Mouse (Mus musculus) intestine, embryonic 16.5 days (tissue): ENCODE results near the gene Smyd5. TPM values are rescaled to one million over a fixed set of nuclear protein-coding genes. Genes with fewer than 3 reads are reported as not detected.
A peak's percentile ranks its signal among the peaks of the same experiment; 100 is the strongest.

Experiments used
- ATAC-seq: fragments of 200-750 bp; cut with Nextera tagmentation; 2 replicates; pipeline ENCODE4 v1.8.0; 2017; ENCODE audit warnings: moderate TSS enrichment, moderate library complexity
- H3K27ac ChIP-seq: fragments of 300-500 bp; sonication (generic); 2 replicates; pipeline ENCODE4 v1.5.1; 2014; ENCODE audit warnings: mild to moderate bottlenecking, low read length
- H3K27me3 ChIP-seq: fragments of 300-500 bp; sonication (generic); replicated peaks from 2 replicates; pipeline ENCODE4 v1.6.1; 2014; ENCODE audit warnings: low read length, control low read depth, mixed read lengths; ENCODE audit not compliant: control insufficient read depth, insufficient read depth
- H3K36me3 ChIP-seq: fragments of 300-500 bp; sonication (generic); 2 replicates; pipeline ENCODE4 v1.6.1; 2014; ENCODE audit warnings: low read length, control low read depth; ENCODE audit not compliant: control insufficient read depth, insufficient read depth
- H3K4me1 ChIP-seq: fragments of 300-500 bp; sonication (generic); 2 replicates; pipeline ENCODE4 v1.6.1; 2014; ENCODE audit warnings: low read length, control low read depth, mixed read lengths; ENCODE audit not compliant: control insufficient read depth, insufficient read depth
- H3K4me2 ChIP-seq: fragments of 300-500 bp; sonication (generic); 2 replicates; pipeline ENCODE4 v1.6.1; 2014; ENCODE audit warnings: low read depth, low read length, control low read depth
- H3K4me3 ChIP-seq: fragments of 300-500 bp; sonication (generic); 2 replicates; pipeline ENCODE4 v1.5.1; 2014; ENCODE audit warnings: mild to moderate bottlenecking, low read length
- H3K9ac ChIP-seq: fragments of 300-500 bp; sonication (generic); 2 replicates; pipeline ENCODE4 v1.6.1; 2014; ENCODE audit warnings: low read depth, low read length
- H3K9me3 ChIP-seq: fragments of 300-500 bp; sonication (generic); 2 replicates; pipeline ENCODE4 v1.6.1; 2016; ENCODE audit warnings: low read length, control low read depth; ENCODE audit not compliant: control insufficient read depth
- WGBS: fragments of 180-500 bp; shearing (Covaris S2); extraction: QIAGEN DNeasy Blood & Tissue Kit; methylation state at CpG from one replicate; pipeline ENCODE4 v1.1.7; 2014; 5-methylcytosine and 5-hydroxymethylcytosine counted together
- polyA plus RNA-seq: library from polyadenylated mRNA; unstranded; fragments of >200 nt; fragmentation: Nextera tagmentation; extraction: Ambion mirVana; gene quantifications from 2 replicates; pipeline ENCODE4 v1.2.1, GENCODE M21; 2015

Gene Smyd5
- polyA plus RNA-seq: 45.8 and 52.5 TPM in 2 replicates

DNA sequence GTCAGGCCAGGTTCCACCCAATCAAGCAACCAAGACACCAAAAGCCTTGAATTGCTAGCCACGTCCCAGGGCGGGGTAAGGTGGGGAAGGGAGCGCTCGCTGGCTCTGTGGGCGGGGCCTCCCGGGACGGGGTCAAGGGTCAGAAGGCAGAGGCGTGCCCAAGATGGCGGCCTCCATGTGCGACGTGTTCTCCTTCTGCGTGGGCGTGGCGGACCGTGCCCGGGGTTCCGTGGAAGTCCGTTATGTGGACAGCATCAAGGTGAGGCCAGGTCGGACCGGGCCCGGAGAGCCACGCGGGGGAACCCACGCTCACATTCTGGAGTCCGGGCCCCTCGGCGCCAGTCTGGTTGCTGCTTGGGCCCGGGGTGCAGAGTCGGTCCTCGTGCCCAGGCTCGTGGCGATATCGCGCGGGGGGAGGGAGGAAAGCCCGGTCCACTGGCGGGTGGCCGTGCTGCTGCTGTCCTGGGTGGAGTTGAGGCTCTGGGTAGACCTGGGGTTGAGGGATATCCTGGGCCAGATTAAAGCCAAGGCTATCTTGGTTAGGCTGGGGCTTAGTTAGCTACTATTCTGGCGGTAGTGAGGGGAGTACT lies at the start of gene Smyd5:
Gene Smyd5, plus strand, starts transcription at position 148 of the 590 bp plus-strand sequence.
- Histone ChIP-seq H3K9ac (peak within 1 kb of the TSS; percentile 84), H3K27me3 (no peaks in the 10 kb centered on the region), H3K36me3 (no peaks in the 10 kb centered on the region), H3K4me3 (peak within 1 kb of the TSS; percentile 85), H3K27ac (0 out of 2 replicates have a peak within 1 kb of the TSS, but pooled peaks have one; percentile 6), H3K4me1 (peaks cover 5% of the 10 kb centered on the region; the same call in 1 of the 2 replicates), H3K9me3 (no peaks in the 10 kb centered on the region), H3K4me2 (peak within 1 kb of the TSS; percentile 74)
- ATAC-seq: peak; percentile 93
- WGBS: 0% methylated on average over 39 of the region's 39 CpGs

- Histone ChIP-seq H3K36me3 (no peaks in the 10 kb centered on the region), H3K4me2 (no peak overlapping the region), H3K27ac (no peak overlapping the region), H3K9me3 (no peaks in the 10 kb centered on the region), H3K4me1 (peaks cover 17% of the 10 kb centered on the region), H3K4me3 (no peak overlapping the region), H3K27me3 (0 out of 2 replicates have a peak, but pooled peaks cover 3% of the 10 kb centered on the region), H3K9ac (no peak overlapping the region)
- 78% methylated on average over 2 of the region's 2 CpGs for WGBS
- ATAC-seq: no peak
Observed at GRCm38 (mm10) chr6:85382791-85383190, 49.0 kb upstream of the Smyd5 start.

DNA sequence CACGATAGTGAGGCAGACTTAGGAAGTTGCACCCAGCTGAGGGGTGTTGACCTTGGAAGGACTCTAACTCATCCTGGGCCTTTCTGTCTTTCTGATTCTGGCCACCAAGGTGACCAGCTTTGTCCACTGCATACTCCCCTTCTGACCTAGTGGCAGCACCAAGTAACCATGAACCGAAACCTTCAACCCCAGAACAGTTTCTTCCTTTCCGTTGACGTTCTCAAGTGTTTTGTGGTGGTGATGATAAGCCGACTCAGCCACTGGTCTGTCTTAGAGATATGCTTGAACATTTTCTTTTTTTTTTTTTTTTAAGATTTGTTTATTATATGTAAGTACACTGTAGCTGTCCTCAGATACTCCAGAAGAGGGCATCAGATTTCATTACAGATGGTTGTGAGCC lies 43.2 kb upstream of the Smyd5 start:
- Histone ChIP-seq H3K27me3 (0 out of 2 replicates have a peak, but pooled peaks cover 3% of the 10 kb centered on the region), H3K4me2 (no peak overlapping the region), H3K27ac (no peak overlapping the region), H3K9ac (no peak overlapping the region), H3K4me3 (no peak overlapping the region), H3K9me3 (no peaks in the 10 kb centered on the region), H3K36me3 (no peaks in the 10 kb centered on the region), H3K4me1 (0 out of 2 replicates have a peak, but pooled peaks cover 1% of the 10 kb centered on the region)
- ATAC-seq: no peak
- WGBS: 80% methylated on average over 5 of the region's 5 CpGs

GRCm38 (mm10) chr6:85391803-85392202 lies 40.0 kb upstream of the Smyd5 start:
- Histone ChIP-seq H3K27ac (no peak overlapping the region), H3K4me3 (no peak overlapping the region), H3K9me3 (no peaks in the 10 kb centered on the region), H3K4me2 (no peak overlapping the region), H3K27me3 (no peaks in the 10 kb centered on the region), H3K9ac (no peak overlapping the region), H3K36me3 (no peaks in the 10 kb centered on the region), H3K4me1 (0 out of 2 replicates have a peak, but pooled peaks cover 2% of the 10 kb centered on the region)
- ATAC-seq: peak; percentile 28; the same call in 1 of the 2 replicates
- 19% methylated on average over 6 of the region's 7 CpGs for WGBS

GRCm38 (mm10) chr6:85395360-85395759 lies 36.4 kb upstream of the Smyd5 start:
- Histone ChIP-seq H3K4me1 (0 out of 2 replicates have a peak, but pooled peaks cover 2% of the 10 kb centered on the region), H3K4me2 (no peak overlapping the region), H3K4me3 (no peak overlapping the region), H3K27me3 (no peaks in the 10 kb centered on the region), H3K27ac (no peak overlapping the region), H3K9ac (no peak overlapping the region), H3K36me3 (no peaks in the 10 kb centered on the region), H3K9me3 (no peaks in the 10 kb centered on the region)
- no peak for ATAC-seq
- 81% methylated on average over 2 of the region's 2 CpGs for WGBS

DNA sequence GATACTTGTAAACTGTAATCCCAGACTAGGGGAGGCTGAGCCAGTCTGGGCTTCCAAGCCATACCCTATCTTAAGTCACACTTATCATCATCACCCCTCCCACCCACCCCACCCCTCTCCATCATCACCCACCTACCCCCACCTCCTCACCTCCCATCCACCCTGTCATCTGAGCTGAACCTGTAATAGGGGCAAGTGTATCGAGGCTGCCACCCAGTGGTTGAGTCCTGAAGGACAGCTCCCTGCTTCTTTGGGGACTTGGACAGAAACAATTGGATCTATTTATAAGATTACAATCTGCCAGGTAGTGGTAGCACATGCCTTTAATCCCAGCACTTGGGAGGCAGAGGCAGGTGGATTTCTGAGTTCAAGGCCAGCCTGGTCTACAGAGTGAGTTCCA lies 34.6 kb upstream of the Smyd5 start:
- no peak overlapping the region for H3K4me3 ChIP-seq
- WGBS: 14% methylated on average over 1 of the region's 1 CpGs
- H3K4me1 ChIP-seq: 0 out of 2 replicates have a peak, but pooled peaks cover 2% of the 10 kb centered on the region
- no peak overlapping the region for H3K27ac ChIP-seq
- H3K27me3 ChIP-seq: no peaks in the 10 kb centered on the region
- no peak overlapping the region for H3K4me2 ChIP-seq
- H3K9me3 ChIP-seq: no peaks in the 10 kb centered on the region
- no peak overlapping the region for H3K9ac ChIP-seq
- no peaks in the 10 kb centered on the region for H3K36me3 ChIP-seq
- no peak for ATAC-seq

DNA sequence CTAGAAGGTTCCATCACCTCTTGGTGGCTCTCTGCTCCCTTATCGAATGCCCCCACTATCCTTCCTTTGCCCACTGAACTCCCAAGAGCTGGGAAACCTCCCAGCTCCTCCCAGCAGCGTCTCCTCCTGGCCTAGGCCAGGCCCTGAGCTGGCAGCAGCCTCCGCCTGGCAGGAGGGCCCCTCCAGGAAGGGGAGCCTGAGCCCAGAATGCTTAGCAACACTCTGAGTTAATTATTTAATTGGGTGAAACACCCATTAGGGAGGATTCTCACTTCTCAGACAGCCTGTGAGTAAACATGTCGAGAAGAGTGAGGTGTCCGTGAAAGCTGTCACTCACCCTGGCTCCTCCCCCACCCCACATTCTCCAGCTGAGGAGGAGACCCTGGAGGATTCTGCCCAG lies 32.1 kb upstream of the Smyd5 start:
- Histone ChIP-seq H3K4me2 (no peak overlapping the region), H3K27ac (no peak overlapping the region), H3K36me3 (no peaks in the 10 kb centered on the region), H3K27me3 (no peaks in the 10 kb centered on the region), H3K4me1 (no peaks in the 10 kb centered on the region), H3K9ac (no peak overlapping the region), H3K9me3 (no peaks in the 10 kb centered on the region), H3K4me3 (no peak overlapping the region)
- 28% methylated on average over 5 of the region's 5 CpGs for whole genome bisulfite sequencing
- ATAC-seq: no peak

DNA sequence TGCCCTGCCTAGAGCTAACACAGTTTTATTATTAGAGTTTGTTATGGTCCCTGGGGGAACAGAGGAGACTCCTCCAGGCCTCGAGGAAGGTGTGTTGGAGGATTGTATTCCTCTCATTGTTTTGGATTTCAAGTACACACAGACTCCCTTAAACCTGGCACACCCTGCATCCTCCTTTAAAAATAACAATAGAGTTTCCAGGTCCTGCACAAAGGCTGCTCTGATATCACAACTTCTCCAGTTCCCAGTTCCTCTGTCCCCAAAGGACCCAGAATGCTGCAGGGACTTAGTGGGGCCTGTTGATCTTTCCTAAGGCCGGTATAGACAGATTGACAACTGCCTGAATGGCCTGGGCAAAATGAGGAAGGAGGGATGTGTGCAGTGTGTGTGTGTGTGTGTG lies 29.2 kb upstream of the Smyd5 start:
- Histone ChIP-seq H3K9me3 (no peaks in the 10 kb centered on the region), H3K27me3 (peaks cover 9% of the 10 kb centered on the region), H3K36me3 (no peaks in the 10 kb centered on the region), H3K27ac (no peak overlapping the region), H3K4me1 (no peaks in the 10 kb centered on the region), H3K4me2 (no peak overlapping the region), H3K4me3 (no peak overlapping the region), H3K9ac (no peak overlapping the region)
- no peak for ATAC-seq
- WGBS: 42% methylated on average over 2 of the region's 2 CpGs

DNA sequence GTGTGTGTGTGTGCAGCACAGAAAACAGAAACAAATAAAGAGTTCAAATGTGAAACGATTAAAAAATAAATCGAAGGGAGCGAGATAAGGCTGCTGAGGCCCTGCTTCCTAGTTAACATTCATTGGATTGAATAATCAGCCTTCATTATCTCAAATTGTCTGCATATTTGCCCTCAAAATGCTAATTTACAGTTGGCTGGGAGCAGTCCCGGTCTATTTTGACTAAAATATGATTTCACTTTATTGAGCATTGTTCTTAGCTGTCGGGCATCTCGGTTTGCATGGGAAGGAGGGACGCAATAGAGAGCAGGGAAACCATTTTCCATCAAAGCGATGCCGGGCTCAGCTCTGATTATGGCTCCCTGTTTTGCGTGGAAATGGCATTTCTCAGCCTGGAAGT lies 28.8 kb upstream of the Smyd5 start:
- H3K4me2 ChIP-seq: no peak overlapping the region
- no peaks in the 10 kb centered on the region for H3K9me3 ChIP-seq
- no peaks in the 10 kb centered on the region for H3K4me1 ChIP-seq
- no peak overlapping the region for H3K4me3 ChIP-seq
- no peak for ATAC-seq
- 75% methylated on average over 10 of the region's 10 CpGs for WGBS
- H3K9ac ChIP-seq: no peak overlapping the region
- H3K27me3 ChIP-seq: peaks cover 13% of the 10 kb centered on the region
- H3K36me3 ChIP-seq: no peaks in the 10 kb centered on the region
- no peak overlapping the region for H3K27ac ChIP-seq

- no peaks in the 10 kb centered on the region for H3K36me3 ChIP-seq
- no peak overlapping the region for H3K4me2 ChIP-seq
- H3K27me3 ChIP-seq: peaks cover 39% of the 10 kb centered on the region
- no peaks in the 10 kb centered on the region for H3K9me3 ChIP-seq
- H3K4me1 ChIP-seq: no peaks in the 10 kb centered on the region
- H3K9ac ChIP-seq: peak overlapping the region; percentile 31; the same call in 1 of the 2 replicates
- H3K27ac ChIP-seq: no peak overlapping the region
- ATAC-seq: no peak
- no peak overlapping the region; the same call in 1 of the 2 replicates for H3K4me3 ChIP-seq
- 2% methylated on average over 31 of the region's 31 CpGs for WGBS
Observed at GRCm38 (mm10) chr6:85409003-85409402, 22.8 kb upstream of the Smyd5 start.
